In genomic region chr14:57509554-57509953, GRCm38 (mm10) we compare ENCODE assay signal across 9 mouse cellular contexts. TPM values are rescaled to one million over a fixed set of nuclear protein-coding genes. Genes with fewer than 3 reads are reported as not detected.
DNase-seq lines count a peak whose midpoint lies in the region; ATAC-seq and TF ChIP-seq lines count a peak whose summit lies in the region.
"Had no signal": no experiment of that assay in that cellular context is flagged by ENCODE, and none has a peak within 500 bp of the region (broad histone marks: within the 10 kb centered on the region; RNA-seq: fewer than 3 reads in every experiment).

No protein-coding gene starts in this region.

- H3K27ac ChIP-seq in kidney, postnatal 0 days, result no peak overlapping the region
- H3K27ac ChIP-seq in embryonic facial prominence, embryonic 15.5 days (replicated peaks), result no peak overlapping the region; the same call in 1 of the 2 replicates
- peak overlapping the region; percentile 78 for H3K27ac ChIP-seq in lung, embryonic 15.5 days
- H3K27ac ChIP-seq: left cerebral cortex, adult 2 months had no signal

- no peak for DNase-seq in kidney, postnatal 0 days (ENCODE audit: low spot score)
- no peak for DNase-seq in kidney, adult 8-10 months
- peak; percentile 21 for DNase-seq in adipocyte (ENCODE audit: low spot score)
- DNase-seq in MN1 (ENCODE audit: low spot score), result no peak
- no peak for DNase-seq in thymus, postnatal 36 days
- no peak for DNase-seq in adrenal gland, adult 18-20 months (ENCODE audit: low spot score in 2 of 2)

- H3K4me1 ChIP-seq in kidney, postnatal 0 days (replicated peaks; ENCODE audit: insufficient read depth, low read length), result no peaks in the 10 kb centered on the region
- H3K4me1 ChIP-seq in embryonic facial prominence, embryonic 15.5 days, result no peaks in the 10 kb centered on the region
- H3K4me1 ChIP-seq in lung, embryonic 15.5 days, result peaks cover 16% of the 10 kb centered on the region; the same call in 1 of the 2 replicates

- WGBS in kidney, postnatal 0 days, result 49% methylated on average over 6 of the region's 6 CpGs
- 58% methylated on average over 6 of the region's 6 CpGs for WGBS in embryonic facial prominence, embryonic 15.5 days
- WGBS in lung, embryonic 15.5 days, result 29% methylated on average over 6 of the region's 6 CpGs

- no peaks in the 10 kb centered on the region for H3K27me3 ChIP-seq in kidney, postnatal 0 days (ENCODE audit: insufficient read depth, low read length)
- H3K27me3 ChIP-seq in embryonic facial prominence, embryonic 15.5 days, result no peaks in the 10 kb centered on the region
- H3K27me3 ChIP-seq in lung, embryonic 15.5 days, result no peaks in the 10 kb centered on the region

- no peak overlapping the region for H3K9ac ChIP-seq in kidney, postnatal 0 days (ENCODE audit: low read depth, low read length)
- no peak overlapping the region for H3K9ac ChIP-seq in embryonic facial prominence, embryonic 15.5 days
- H3K9ac ChIP-seq in lung, embryonic 15.5 days, result no peak overlapping the region

- peak; percentile 20; the same call in 1 of the 2 replicates for TF ChIP-seq CTCF in kidney, postnatal 0 days (IDR thresholded peaks at IDR 0.05; ENCODE audit: low read depth)

- H3K9me3 ChIP-seq in kidney, postnatal 0 days (replicated peaks; ENCODE audit: low read length), result no peaks in the 10 kb centered on the region
- H3K9me3 ChIP-seq in embryonic facial prominence, embryonic 15.5 days (replicated peaks), result no peaks in the 10 kb centered on the region
- H3K9me3 ChIP-seq in lung, embryonic 15.5 days, result no peaks in the 10 kb centered on the region

- no peaks in the 10 kb centered on the region for H3K36me3 ChIP-seq in kidney, postnatal 0 days (ENCODE audit: insufficient read depth, low read length)
- H3K36me3 ChIP-seq in embryonic facial prominence, embryonic 15.5 days, result no peaks in the 10 kb centered on the region
- H3K36me3 ChIP-seq in lung, embryonic 15.5 days, result no peaks in the 10 kb centered on the region

- ATAC-seq in kidney, postnatal 0 days (replicated peaks; ENCODE audit: low FRiP score, low read depth), result no peak
- peak; percentile 72 for ATAC-seq in embryonic facial prominence, embryonic 15.5 days (ENCODE audit: insufficient number of reproducible peaks, low FRiP score, low TSS enrichment, low read depth)
- peak; percentile 90 for ATAC-seq in lung, embryonic 15.5 days (ENCODE audit: borderline replicate concordance, extremely low read depth, low FRiP score, low TSS enrichment)

- H3K4me3 ChIP-seq in kidney, postnatal 0 days (replicated peaks; ENCODE audit: low read depth, low read length), result no peak overlapping the region
- H3K4me3 ChIP-seq in embryonic facial prominence, embryonic 15.5 days (replicated peaks), result no peak overlapping the region
- no peak overlapping the region for H3K4me3 ChIP-seq in lung, embryonic 15.5 days
- H3K4me3 ChIP-seq: left cerebral cortex, adult 2 months had no signal

- H3K4me2 ChIP-seq in kidney, postnatal 0 days (ENCODE audit: low read length), result no peak overlapping the region
- H3K4me2 ChIP-seq in embryonic facial prominence, embryonic 15.5 days (replicated peaks), result no peak overlapping the region
- H3K4me2 ChIP-seq in lung, embryonic 15.5 days, result no peak overlapping the region

RNA-seq across cellular contexts. Expression of gene Il17d, which starts 15.0 kb away (rescaled TPM):
- 2.3 and 3.6 TPM in 2 replicates for polyA plus RNA-seq in kidney, postnatal 0 days (2015; fragmentation: Nextera tagmentation; extraction: Ambion mirVana)
- 5.9 and 8.1 TPM in 2 replicates for polyA plus RNA-seq in embryonic facial prominence, embryonic 15.5 days (2015; fragmentation: Nextera tagmentation; extraction: Ambion mirVana)
- polyA plus RNA-seq in lung, embryonic 15.5 days (2015; fragmentation: Nextera tagmentation; extraction: Ambion mirVana), result 5.2 and 6.1 TPM in 2 replicates
- 1 to 10 TPM; 2.8 to 3.6 TPM for total RNA-seq in adrenal gland, adult 18-20 months (2021)
